Mouse (Mus musculus): ENCODE measurements around the gene Eftud2. TPM values are rescaled to one million over a fixed set of nuclear protein-coding genes. Genes with fewer than 3 reads are reported as not detected.

Eftud2 gene
- polyA plus RNA-seq, 1 experiment from 2014 or later = 87.3 TPM

- Histone ChIP-seq H3K27ac (ENCODE audit: low read length) (no peak within 1 kb of the TSS), H3K4me3 (ENCODE audit: low read depth, low read length) (no peak within 1 kb of the TSS), H3K36me3 (ENCODE audit: control insufficient read depth, insufficient read depth) (peaks cover 21% of the 10 kb centered on the region), H3K4me2 (ENCODE audit: low read depth, low read length) (no peak within 1 kb of the TSS), H3K9ac (ENCODE audit: low read depth, low read length) (no peak within 1 kb of the TSS), H3K27me3 (ENCODE audit: control insufficient read depth, insufficient read depth, low read depth, low read length) (no peaks in the 10 kb centered on the region), H3K9me3 (replicated peaks; ENCODE audit: control insufficient read depth, low read length) (no peaks in the 10 kb centered on the region), H3K4me1 (ENCODE audit: control insufficient read depth, low read depth, low read length) (no peaks in the 10 kb centered on the region)
- 66% methylated on average over 4 of the region's 4 CpGs for WGBS (ENCODE audit: insufficient replicate concordance)
- ATAC-seq (ENCODE audit: low read depth) = no peak
These were observed 45.2 kb downstream of the Eftud2 start, which contains the start of gene Higd1b for GRCm38 (mm10) chr11:102835549-102835948. Gene Higd1b (plus strand): TSS chr11:102835849.

GRCm38 (mm10) chr11:102834219-102834618, 46.6 kb downstream of the Eftud2 start:
- H3K4me1 ChIP-seq (ENCODE audit: control insufficient read depth, low read depth, low read length) = no peaks in the 10 kb centered on the region
- ATAC-seq (ENCODE audit: low read depth) = no peak

GRCm38 (mm10) chr11:102832700-102833297, 48.0 kb downstream of the Eftud2 start:
- Histone ChIP-seq H3K4me1 (ENCODE audit: control insufficient read depth, low read depth, low read length) (no peaks in the 10 kb centered on the region), H3K27ac (ENCODE audit: low read length) (no peak overlapping the region), H3K9ac (ENCODE audit: low read depth, low read length) (no peak overlapping the region), H3K4me3 (ENCODE audit: low read depth, low read length) (no peak overlapping the region), H3K9me3 (replicated peaks; ENCODE audit: control insufficient read depth, low read length) (no peaks in the 10 kb centered on the region; the same call in 1 of the 2 replicates), H3K27me3 (ENCODE audit: control insufficient read depth, insufficient read depth, low read depth, low read length) (no peaks in the 10 kb centered on the region), H3K4me2 (ENCODE audit: low read depth, low read length) (no peak overlapping the region), H3K36me3 (ENCODE audit: control insufficient read depth, insufficient read depth) (peaks cover 3% of the 10 kb centered on the region; the same call in 1 of the 2 replicates)
- ATAC-seq (ENCODE audit: low read depth) = no peak
- WGBS (ENCODE audit: insufficient replicate concordance) = 61% methylated on average over 18 of the region's 18 CpGs

More at GRCm38 (mm10) chr11:102834219-102834618, 46.6 kb downstream of the Eftud2 start:
- Histone ChIP-seq H3K4me3 (ENCODE audit: low read depth, low read length) (no peak overlapping the region), H3K9ac (ENCODE audit: low read depth, low read length) (no peak overlapping the region), H3K9me3 (replicated peaks; ENCODE audit: control insufficient read depth, low read length) (no peaks in the 10 kb centered on the region), H3K27me3 (ENCODE audit: control insufficient read depth, insufficient read depth, low read depth, low read length) (no peaks in the 10 kb centered on the region), H3K36me3 (ENCODE audit: control insufficient read depth, insufficient read depth) (peaks cover 12% of the 10 kb centered on the region), H3K4me2 (ENCODE audit: low read depth, low read length) (no peak overlapping the region), H3K27ac (ENCODE audit: low read length) (no peak overlapping the region)
- WGBS (ENCODE audit: insufficient replicate concordance) = 78% methylated on average over 10 of the region's 10 CpGs

GRCm38 (mm10) chr11:102830276-102830675, 50.5 kb downstream of the Eftud2 start:
- no peak for ATAC-seq (ENCODE audit: low read depth)
- Histone ChIP-seq H3K27ac (ENCODE audit: low read length) (no peak overlapping the region), H3K9ac (ENCODE audit: low read depth, low read length) (no peak overlapping the region), H3K4me3 (ENCODE audit: low read depth, low read length) (no peak overlapping the region), H3K9me3 (replicated peaks; ENCODE audit: control insufficient read depth, low read length) (no peaks in the 10 kb centered on the region; the same call in 1 of the 2 replicates), H3K4me1 (ENCODE audit: control insufficient read depth, low read depth, low read length) (no peaks in the 10 kb centered on the region), H3K36me3 (ENCODE audit: control insufficient read depth, insufficient read depth) (no peaks in the 10 kb centered on the region), H3K4me2 (ENCODE audit: low read depth, low read length) (no peak overlapping the region), H3K27me3 (ENCODE audit: control insufficient read depth, insufficient read depth, low read depth, low read length) (no peaks in the 10 kb centered on the region; the same call in 1 of the 2 replicates)
- WGBS (ENCODE audit: insufficient replicate concordance) = 51% methylated on average over 4 of the region's 4 CpGs

- no peak overlapping the region for H3K4me3 ChIP-seq (ENCODE audit: low read depth, low read length)
- peaks cover 5% of the 10 kb centered on the region; the same call in 1 of the 2 replicates for H3K27me3 ChIP-seq (ENCODE audit: control insufficient read depth, insufficient read depth, low read depth, low read length)
- H3K27ac ChIP-seq (ENCODE audit: low read length) = no peak overlapping the region
- no peaks in the 10 kb centered on the region for H3K36me3 ChIP-seq (ENCODE audit: control insufficient read depth, insufficient read depth)
- no peaks in the 10 kb centered on the region for H3K4me1 ChIP-seq (ENCODE audit: control insufficient read depth, low read depth, low read length)
- no peak for ATAC-seq (ENCODE audit: low read depth)
- H3K9ac ChIP-seq (ENCODE audit: low read depth, low read length) = no peak overlapping the region
- 37% methylated on average over 4 of the region's 4 CpGs for WGBS (ENCODE audit: insufficient replicate concordance)
- H3K4me2 ChIP-seq (ENCODE audit: low read depth, low read length) = no peak overlapping the region
- H3K9me3 ChIP-seq (replicated peaks; ENCODE audit: control insufficient read depth, low read length) = no peaks in the 10 kb centered on the region; the same call in 1 of the 2 replicates
These were observed 53.7 kb downstream of the Eftud2 start for GRCm38 (mm10) chr11:102827097-102827496.

GRCm38 (mm10) chr11:102826476-102826875, 54.3 kb downstream of the Eftud2 start:
- Histone ChIP-seq H3K4me2 (ENCODE audit: low read depth, low read length) (no peak overlapping the region), H3K9me3 (replicated peaks; ENCODE audit: control insufficient read depth, low read length) (no peaks in the 10 kb centered on the region; the same call in 1 of the 2 replicates), H3K4me1 (ENCODE audit: control insufficient read depth, low read depth, low read length) (no peaks in the 10 kb centered on the region), H3K9ac (ENCODE audit: low read depth, low read length) (no peak overlapping the region), H3K27ac (ENCODE audit: low read length) (no peak overlapping the region), H3K27me3 (ENCODE audit: control insufficient read depth, insufficient read depth, low read depth, low read length) (peaks cover 7% of the 10 kb centered on the region; the same call in 1 of the 2 replicates), H3K4me3 (ENCODE audit: low read depth, low read length) (no peak overlapping the region), H3K36me3 (ENCODE audit: control insufficient read depth, insufficient read depth) (no peaks in the 10 kb centered on the region)
- ATAC-seq (ENCODE audit: low read depth) = no peak
- WGBS (ENCODE audit: insufficient replicate concordance) = 69% methylated on average over 2 of the region's 2 CpGs

GRCm38 (mm10) chr11:102821231-102821630, 59.6 kb downstream of the Eftud2 start:
- no peak overlapping the region for H3K27ac ChIP-seq (ENCODE audit: low read length)
- no peak overlapping the region for H3K9ac ChIP-seq (ENCODE audit: low read depth, low read length)
- WGBS (ENCODE audit: insufficient replicate concordance) = 38% methylated on average over 6 of the region's 6 CpGs
- no peak overlapping the region for H3K4me2 ChIP-seq (ENCODE audit: low read depth, low read length)
- H3K4me3 ChIP-seq (ENCODE audit: low read depth, low read length) = no peak overlapping the region
- H3K9me3 ChIP-seq (replicated peaks; ENCODE audit: control insufficient read depth, low read length) = no peaks in the 10 kb centered on the region
- H3K4me1 ChIP-seq (ENCODE audit: control insufficient read depth, low read depth, low read length) = peaks cover 3% of the 10 kb centered on the region; the same call in 1 of the 2 replicates
- H3K36me3 ChIP-seq (ENCODE audit: control insufficient read depth, insufficient read depth) = no peaks in the 10 kb centered on the region
- no peak for ATAC-seq (ENCODE audit: low read depth)
- peaks cover 56% of the 10 kb centered on the region for H3K27me3 ChIP-seq (ENCODE audit: control insufficient read depth, insufficient read depth, low read depth, low read length)

GRCm38 (mm10) chr11:102820432-102820831, 60.4 kb downstream of the Eftud2 start:
- Histone ChIP-seq H3K36me3 (ENCODE audit: control insufficient read depth, insufficient read depth) (no peaks in the 10 kb centered on the region), H3K4me3 (ENCODE audit: low read depth, low read length) (no peak overlapping the region), H3K9ac (ENCODE audit: low read depth, low read length) (no peak overlapping the region), H3K27ac (ENCODE audit: low read length) (no peak overlapping the region), H3K4me2 (ENCODE audit: low read depth, low read length) (no peak overlapping the region), H3K9me3 (replicated peaks; ENCODE audit: control insufficient read depth, low read length) (no peaks in the 10 kb centered on the region), H3K4me1 (ENCODE audit: control insufficient read depth, low read depth, low read length) (peaks cover 3% of the 10 kb centered on the region; the same call in 1 of the 2 replicates), H3K27me3 (ENCODE audit: control insufficient read depth, insufficient read depth, low read depth, low read length) (peaks cover 62% of the 10 kb centered on the region)
- no peak for ATAC-seq (ENCODE audit: low read depth)
- 16% methylated on average over 3 of the region's 3 CpGs for WGBS (ENCODE audit: insufficient replicate concordance)

GRCm38 (mm10) chr11:102819783-102820385, 60.9 kb downstream of the Eftud2 start:
- H3K9ac ChIP-seq (ENCODE audit: low read depth, low read length) = no peak overlapping the region
- peaks cover 62% of the 10 kb centered on the region for H3K27me3 ChIP-seq (ENCODE audit: control insufficient read depth, insufficient read depth, low read depth, low read length)
- no peak overlapping the region for H3K4me2 ChIP-seq (ENCODE audit: low read depth, low read length)
- peaks cover 3% of the 10 kb centered on the region; the same call in 1 of the 2 replicates for H3K4me1 ChIP-seq (ENCODE audit: control insufficient read depth, low read depth, low read length)
- H3K9me3 ChIP-seq (replicated peaks; ENCODE audit: control insufficient read depth, low read length) = no peaks in the 10 kb centered on the region
- whole genome bisulfite sequencing (ENCODE audit: insufficient replicate concordance) = 9% methylated on average over 14 of the region's 14 CpGs
- ATAC-seq (ENCODE audit: low read depth) = no peak
- H3K36me3 ChIP-seq (ENCODE audit: control insufficient read depth, insufficient read depth) = no peaks in the 10 kb centered on the region
- H3K27ac ChIP-seq (ENCODE audit: low read length) = no peak overlapping the region
- peak overlapping the region; percentile 56; the same call in 1 of the 2 replicates for H3K4me3 ChIP-seq (ENCODE audit: low read depth, low read length)

Measured in liver, embryonic 16.5 days (tissue).